Mouse (Mus musculus): Measurements from ENCODE around the gene Esr1. TPM values are rescaled to one million over a fixed set of nuclear protein-coding genes. Genes with fewer than 3 reads are reported as not detected.
"Not testable (repeated sequence)": the region's sequence is repeated elsewhere in the genome, so short reads cannot be mapped to it uniquely, and the experiment has no call there.

The Esr1 gene
- polyA plus RNA-seq, 1 experiment: 5.7 TPM

DNA sequence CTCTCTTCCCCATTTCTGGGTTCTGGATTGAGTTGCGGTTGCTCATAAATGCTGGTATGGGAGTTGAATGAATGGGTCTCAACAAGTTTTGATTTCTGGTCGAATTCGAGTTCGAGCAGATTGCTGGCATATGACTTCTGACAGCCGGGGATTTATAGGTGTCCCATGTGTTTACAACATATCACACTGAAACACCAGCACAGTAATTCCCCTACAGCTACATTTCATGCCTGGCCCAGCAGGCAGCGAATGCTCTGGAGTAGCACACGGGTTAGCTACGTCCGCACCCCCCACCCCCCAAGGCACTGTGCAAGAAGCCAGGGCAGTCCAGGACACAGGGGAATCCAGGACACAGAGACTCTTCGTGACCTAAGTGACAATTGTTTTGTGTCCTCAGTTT is 102.0 kb downstream of the Esr1 start:
- 85% methylated on average over 10 of the region's 10 CpGs for WGBS
- TF ChIP-seq POLR2A (IDR thresholded peaks at IDR 0.05; ENCODE audit: borderline replicate concordance, control insufficient read depth, low read depth, low read length): no peak
- no peak for TF ChIP-seq CTCF (IDR thresholded peaks at IDR 0.05; ENCODE audit: control insufficient read depth, insufficient read depth, low read length)
- Histone ChIP-seq H3K4me1 (ENCODE audit: control insufficient read depth, insufficient read depth, low read length) (no peaks in the 10 kb centered on the region; the same call in 1 of the 2 replicates), H3K27ac (ENCODE audit: control insufficient read depth, insufficient read depth, low read depth, low read length, poor library complexity) (no peak overlapping the region), H3K4me3 (replicated peaks; ENCODE audit: control insufficient read depth, low read depth, low read length) (no peak overlapping the region)

DNA sequence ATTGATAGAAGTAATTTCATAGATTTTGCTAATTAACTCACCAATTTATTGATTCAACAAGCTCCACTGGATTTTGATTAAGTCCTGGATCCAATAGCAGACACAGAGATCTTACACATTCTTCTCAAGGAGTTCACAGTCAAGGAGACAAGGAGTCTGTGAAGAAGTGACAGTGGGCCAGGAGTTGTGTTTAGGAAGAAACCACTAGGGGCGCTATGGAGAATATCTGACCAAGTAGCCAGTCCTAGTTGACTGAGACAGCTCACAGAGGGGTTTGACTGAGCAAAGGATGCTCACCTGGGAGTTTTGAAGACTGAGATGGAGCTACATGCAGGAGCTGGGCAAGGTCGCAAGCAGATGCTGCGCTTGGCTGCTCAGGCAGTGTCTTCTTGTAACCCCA is 113.5 kb downstream of the Esr1 start:
- Histone ChIP-seq H3K4me3 (replicated peaks; ENCODE audit: control insufficient read depth, low read depth, low read length) (no peak overlapping the region), H3K4me1 (ENCODE audit: control insufficient read depth, insufficient read depth, low read length) (no peaks in the 10 kb centered on the region), H3K27ac (ENCODE audit: control insufficient read depth, insufficient read depth, low read depth, low read length, poor library complexity) (no peak overlapping the region)
- TF ChIP-seq POLR2A (IDR thresholded peaks at IDR 0.05; ENCODE audit: borderline replicate concordance, control insufficient read depth, low read depth, low read length) (no peak), CTCF (IDR thresholded peaks at IDR 0.05; ENCODE audit: control insufficient read depth, insufficient read depth, low read length) (no peak)
- 60% methylated on average over 3 of the region's 3 CpGs for WGBS

DNA sequence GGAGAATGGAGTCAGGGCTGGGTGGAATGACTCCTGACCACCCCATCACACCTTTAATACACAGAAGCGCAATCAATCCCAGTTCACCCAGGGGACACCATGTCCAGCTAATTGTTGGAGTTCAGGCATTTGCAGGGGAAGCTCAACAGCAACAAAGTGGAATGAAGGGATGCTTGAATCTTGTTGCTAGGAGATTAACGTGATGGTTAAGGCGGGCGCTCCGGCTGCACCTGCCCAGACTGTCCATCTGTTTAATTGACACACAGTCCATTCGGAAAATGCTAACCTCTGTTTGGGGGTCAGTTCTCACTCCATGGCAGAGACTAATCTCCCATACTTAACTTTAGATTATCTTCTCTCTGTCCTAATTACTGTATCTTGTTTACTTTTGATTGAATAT is 114.7 kb downstream of the Esr1 start:
- Histone ChIP-seq H3K4me3 (replicated peaks; ENCODE audit: control insufficient read depth, low read depth, low read length) (no peak overlapping the region), H3K4me1 (ENCODE audit: control insufficient read depth, insufficient read depth, low read length) (no peaks in the 10 kb centered on the region), H3K27ac (ENCODE audit: control insufficient read depth, insufficient read depth, low read depth, low read length, poor library complexity) (no peak overlapping the region)
- 88% methylated on average over 6 of the region's 6 CpGs for WGBS
- no peak for TF ChIP-seq CTCF (IDR thresholded peaks at IDR 0.05; ENCODE audit: control insufficient read depth, insufficient read depth, low read length)
- no peak for TF ChIP-seq POLR2A (IDR thresholded peaks at IDR 0.05; ENCODE audit: borderline replicate concordance, control insufficient read depth, low read depth, low read length)

DNA sequence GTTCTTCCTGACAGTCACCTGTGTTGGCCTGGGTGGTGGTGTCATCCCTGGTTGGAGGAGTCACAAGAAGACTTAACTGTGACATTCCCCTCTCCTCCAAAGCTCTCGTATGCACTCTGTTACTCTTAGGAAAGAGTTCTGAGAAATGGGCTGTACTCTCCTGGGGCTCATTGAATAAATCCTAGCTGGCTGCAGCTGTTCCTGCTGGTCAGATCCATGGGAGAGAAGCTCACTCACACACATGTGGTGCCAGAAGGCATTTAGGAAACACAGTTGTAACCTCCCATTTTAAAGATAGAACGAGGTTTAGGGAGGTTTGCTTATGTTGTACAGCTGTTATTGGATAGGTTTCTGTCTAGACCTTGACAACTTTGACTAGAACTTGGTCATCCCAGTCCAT is 120.9 kb downstream of the Esr1 start:
- H3K4me3 ChIP-seq (replicated peaks; ENCODE audit: control insufficient read depth, low read depth, low read length): no peak overlapping the region
- H3K27ac ChIP-seq (ENCODE audit: control insufficient read depth, insufficient read depth, low read depth, low read length, poor library complexity): no peak overlapping the region
- WGBS: 71% methylated on average over 2 of the region's 2 CpGs
- H3K4me1 ChIP-seq (ENCODE audit: control insufficient read depth, insufficient read depth, low read length): no peaks in the 10 kb centered on the region
- TF ChIP-seq CTCF (IDR thresholded peaks at IDR 0.05; ENCODE audit: control insufficient read depth, insufficient read depth, low read length): no peak
- no peak for TF ChIP-seq POLR2A (IDR thresholded peaks at IDR 0.05; ENCODE audit: borderline replicate concordance, control insufficient read depth, low read depth, low read length)

DNA sequence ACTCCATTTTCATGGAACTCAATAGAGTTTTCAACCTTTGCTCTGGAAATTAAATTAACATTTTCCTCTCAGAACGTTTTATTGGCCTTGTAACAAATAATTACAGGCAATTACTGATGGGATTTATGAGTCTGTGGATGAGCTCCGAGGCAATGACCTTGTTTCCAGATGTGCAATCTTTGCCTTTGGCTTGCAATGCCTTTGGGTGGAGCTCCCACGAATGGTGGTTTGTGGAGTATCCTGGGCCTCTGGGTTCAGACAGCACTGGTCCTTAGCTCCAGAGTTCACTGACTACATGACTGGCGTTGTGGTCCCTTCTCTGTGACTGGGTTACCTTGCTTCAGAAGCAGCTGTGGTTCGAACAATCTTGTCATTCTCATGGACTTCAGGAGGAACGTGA is 122.6 kb downstream of the Esr1 start:
- 77% methylated on average over 6 of the region's 6 CpGs for WGBS
- no peaks in the 10 kb centered on the region for H3K4me1 ChIP-seq (ENCODE audit: control insufficient read depth, insufficient read depth, low read length)
- no peak overlapping the region for H3K27ac ChIP-seq (ENCODE audit: control insufficient read depth, insufficient read depth, low read depth, low read length, poor library complexity)
- TF ChIP-seq POLR2A (IDR thresholded peaks at IDR 0.05; ENCODE audit: borderline replicate concordance, control insufficient read depth, low read depth, low read length) (no peak), CTCF (IDR thresholded peaks at IDR 0.05; ENCODE audit: control insufficient read depth, insufficient read depth, low read length) (no peak)
- no peak overlapping the region for H3K4me3 ChIP-seq (replicated peaks; ENCODE audit: control insufficient read depth, low read depth, low read length)

DNA sequence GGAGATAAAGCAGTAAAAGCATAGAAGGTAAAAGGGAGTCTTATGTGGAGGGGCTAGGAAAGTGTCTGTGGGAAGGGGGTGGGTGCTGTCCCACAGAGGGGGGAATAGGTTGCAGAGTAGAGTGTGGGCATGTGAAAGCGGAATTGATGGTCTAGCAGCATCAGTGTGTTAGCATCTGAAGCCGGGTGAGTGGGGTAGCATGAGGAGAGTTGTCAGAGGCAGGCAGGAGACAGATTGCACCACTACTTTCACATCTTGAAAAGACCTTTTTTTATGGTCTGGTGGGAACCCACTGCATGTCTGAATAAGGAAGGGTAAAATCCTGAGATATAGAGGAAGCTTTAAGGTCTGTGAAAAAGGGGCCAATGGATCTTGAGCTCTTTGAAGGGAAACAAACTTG is 123.5 kb downstream of the Esr1 start:
- 67% methylated on average over 2 of the region's 2 CpGs for WGBS
- TF ChIP-seq CTCF (IDR thresholded peaks at IDR 0.05; ENCODE audit: control insufficient read depth, insufficient read depth, low read length) (no peak), POLR2A (IDR thresholded peaks at IDR 0.05; ENCODE audit: borderline replicate concordance, control insufficient read depth, low read depth, low read length) (no peak)
- no peak overlapping the region for H3K27ac ChIP-seq (ENCODE audit: control insufficient read depth, insufficient read depth, low read depth, low read length, poor library complexity)
- H3K4me1 ChIP-seq (ENCODE audit: control insufficient read depth, insufficient read depth, low read length): no peaks in the 10 kb centered on the region
- H3K4me3 ChIP-seq (replicated peaks; ENCODE audit: control insufficient read depth, low read depth, low read length): no peak overlapping the region

DNA sequence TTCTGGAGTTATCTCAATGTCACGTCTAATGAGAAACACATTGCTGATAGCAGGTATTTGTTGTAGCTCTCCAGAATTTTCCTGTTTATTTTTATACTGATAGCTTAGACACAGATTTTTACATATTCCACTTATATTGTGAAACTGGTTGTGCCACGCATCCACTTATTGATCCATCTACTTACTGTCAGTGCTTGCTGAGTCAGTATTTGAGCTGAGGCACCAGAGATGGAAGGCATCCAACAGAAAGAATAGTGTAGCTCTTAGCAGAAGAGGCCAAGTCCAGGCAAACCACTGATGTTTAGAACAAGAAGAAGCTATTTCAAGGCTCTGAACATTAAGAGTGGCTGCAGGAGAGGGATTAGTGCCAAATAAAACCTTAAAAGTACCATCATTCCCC is 126.9 kb downstream of the Esr1 start:
- 80% methylated on average over 2 of the region's 2 CpGs for WGBS
- Histone ChIP-seq H3K4me1 (ENCODE audit: control insufficient read depth, insufficient read depth, low read length) (no peaks in the 10 kb centered on the region), H3K27ac (ENCODE audit: control insufficient read depth, insufficient read depth, low read depth, low read length, poor library complexity) (no peak overlapping the region), H3K4me3 (replicated peaks; ENCODE audit: control insufficient read depth, low read depth, low read length) (no peak overlapping the region)
- no peak for TF ChIP-seq CTCF (IDR thresholded peaks at IDR 0.05; ENCODE audit: control insufficient read depth, insufficient read depth, low read length)
- TF ChIP-seq POLR2A (IDR thresholded peaks at IDR 0.05; ENCODE audit: borderline replicate concordance, control insufficient read depth, low read depth, low read length): no peak

DNA sequence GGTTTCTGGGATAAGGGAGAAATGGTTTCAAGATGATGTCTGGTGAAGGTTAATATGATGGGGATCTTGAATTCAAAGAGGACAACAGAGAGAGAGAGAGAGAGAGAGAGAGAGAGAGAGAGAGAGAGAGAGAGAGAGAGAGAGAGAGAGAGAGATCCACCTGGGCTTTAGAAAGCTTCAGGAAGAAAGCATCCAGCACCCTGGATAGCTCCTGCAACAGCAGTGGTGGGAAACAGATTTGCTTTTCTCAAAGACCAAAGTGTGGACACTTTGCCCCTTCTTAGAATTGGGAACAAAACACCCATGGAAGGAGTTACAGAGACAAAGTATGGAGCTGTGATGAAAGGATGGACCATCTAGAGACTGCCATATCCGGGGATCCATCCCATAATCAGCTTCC is 139.7 kb downstream of the Esr1 start:
- H3K4me1 ChIP-seq (ENCODE audit: control insufficient read depth, insufficient read depth, low read length); H3K4me3 ChIP-seq (replicated peaks; ENCODE audit: control insufficient read depth, low read depth, low read length); H3K27ac ChIP-seq (ENCODE audit: control insufficient read depth, insufficient read depth, low read depth, low read length, poor library complexity): not testable (repeated sequence)
- 47% methylated on average over 1 of the region's 1 CpGs for WGBS

DNA sequence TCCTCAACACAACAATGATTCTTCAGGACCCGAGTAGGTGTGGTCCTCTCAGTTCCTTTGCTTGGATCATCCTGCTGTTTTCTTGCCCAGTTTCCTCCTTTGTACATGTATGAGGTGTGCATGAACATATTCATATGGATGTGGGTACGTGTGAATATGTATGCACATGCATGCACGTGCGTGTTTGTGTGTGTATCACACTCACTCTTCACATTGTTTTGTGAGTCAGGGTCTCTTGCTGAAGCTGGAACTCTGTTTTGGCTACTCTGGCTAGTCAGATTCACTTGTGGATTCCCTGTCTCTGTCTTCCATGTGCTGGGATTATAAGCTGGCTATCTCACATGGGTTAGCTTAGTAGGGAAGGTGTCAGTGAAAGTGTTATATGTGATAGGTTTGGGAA is 141.6 kb downstream of the Esr1 start:
- H3K27ac ChIP-seq (ENCODE audit: control insufficient read depth, insufficient read depth, low read depth, low read length, poor library complexity): no peak overlapping the region
- no peaks in the 10 kb centered on the region for H3K4me1 ChIP-seq (ENCODE audit: control insufficient read depth, insufficient read depth, low read length)
- no peak overlapping the region for H3K4me3 ChIP-seq (replicated peaks; ENCODE audit: control insufficient read depth, low read depth, low read length)
- WGBS: 92% methylated on average over 4 of the region's 4 CpGs
- TF ChIP-seq CTCF (IDR thresholded peaks at IDR 0.05; ENCODE audit: control insufficient read depth, insufficient read depth, low read length) (no peak), POLR2A (IDR thresholded peaks at IDR 0.05; ENCODE audit: borderline replicate concordance, control insufficient read depth, low read depth, low read length) (no peak)

Data from bone marrow, adult 2 months (tissue).